Mouse (Mus musculus) cerebellum, postnatal 4 days (tissue): ENCODE data around the gene Sema4d.

ENCODE experiments used
- DNase-seq, 2 experiments: peaks; one replicate each; pipeline ENCODE4 v3.0.0; 2022; ENCODE audit warnings: low spot score in 2 of 2, mixed read lengths in 1 of 2

Gene Sema4d

DNA sequence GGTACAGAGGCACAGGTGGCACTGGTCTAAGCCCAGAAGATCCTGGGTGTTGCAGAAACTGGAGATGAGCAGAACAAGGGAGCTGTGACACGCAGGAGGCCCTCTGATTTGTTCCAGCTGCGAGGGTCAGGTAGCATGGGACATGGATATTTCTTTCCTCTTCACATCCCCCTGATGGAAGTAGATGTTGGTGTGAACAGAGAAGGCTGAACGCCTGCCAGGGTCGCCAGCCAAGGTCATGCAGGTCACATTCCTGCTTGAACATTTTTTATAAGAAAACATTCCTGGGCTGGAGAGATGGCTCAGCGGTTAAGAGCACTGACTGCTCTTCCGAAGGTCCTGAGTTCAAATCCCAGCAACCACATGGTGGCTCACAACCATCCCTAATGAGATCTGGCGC, 66.2 kb downstream of the Sema4d start:
- no peak for DNase-seq

DNA sequence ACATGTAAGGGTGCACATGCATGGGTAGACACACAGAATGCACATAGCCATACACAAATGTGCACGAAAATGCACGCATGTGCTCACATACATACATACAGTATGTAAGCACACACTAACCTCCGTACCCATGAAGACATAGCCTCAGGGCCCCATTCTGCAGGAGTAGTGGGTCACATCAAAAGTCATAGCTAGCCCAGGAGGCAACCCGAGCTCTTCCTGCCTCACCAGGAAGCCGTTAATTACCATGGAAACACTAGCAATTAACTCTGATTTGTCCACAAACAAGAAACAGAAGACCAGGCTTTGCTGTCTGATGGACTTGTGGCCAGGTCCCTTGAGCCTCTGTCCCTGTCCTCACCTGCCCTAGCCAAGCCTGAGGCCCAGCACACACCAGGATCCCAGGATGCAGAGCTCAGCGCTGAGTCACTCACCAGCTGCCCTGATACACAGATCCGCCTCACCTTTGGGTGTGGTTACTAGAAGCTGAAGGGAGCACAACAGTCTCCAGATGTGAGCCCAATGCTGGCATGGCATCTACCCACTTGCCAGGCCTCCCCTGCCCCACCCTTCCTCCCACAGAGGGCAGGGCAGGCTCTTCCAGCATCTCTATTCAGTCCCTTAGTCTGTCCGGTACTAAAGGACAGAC, 67.5 kb downstream of the Sema4d start:
- DNase-seq = no peak

DNA sequence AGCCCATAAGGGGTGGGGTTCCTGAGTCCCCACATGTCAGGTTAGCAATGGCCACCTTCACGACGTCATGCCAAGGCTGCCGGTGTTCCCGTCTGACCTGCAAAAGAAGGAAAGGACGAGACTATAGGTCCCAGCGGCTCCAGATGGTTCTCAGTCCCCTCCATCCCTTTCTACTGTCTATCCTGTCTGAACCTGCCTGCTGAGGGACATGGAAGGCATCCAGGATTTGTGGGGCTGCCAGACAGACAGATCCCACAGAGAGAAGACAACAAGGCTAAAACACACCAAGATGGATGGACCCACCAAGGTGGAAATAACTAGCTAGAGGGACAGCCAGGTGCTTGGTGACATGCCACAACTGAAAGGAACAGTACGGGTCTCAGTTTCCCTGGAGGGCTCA, 68.1 kb downstream of the Sema4d start:
- no peak for DNase-seq

DNA sequence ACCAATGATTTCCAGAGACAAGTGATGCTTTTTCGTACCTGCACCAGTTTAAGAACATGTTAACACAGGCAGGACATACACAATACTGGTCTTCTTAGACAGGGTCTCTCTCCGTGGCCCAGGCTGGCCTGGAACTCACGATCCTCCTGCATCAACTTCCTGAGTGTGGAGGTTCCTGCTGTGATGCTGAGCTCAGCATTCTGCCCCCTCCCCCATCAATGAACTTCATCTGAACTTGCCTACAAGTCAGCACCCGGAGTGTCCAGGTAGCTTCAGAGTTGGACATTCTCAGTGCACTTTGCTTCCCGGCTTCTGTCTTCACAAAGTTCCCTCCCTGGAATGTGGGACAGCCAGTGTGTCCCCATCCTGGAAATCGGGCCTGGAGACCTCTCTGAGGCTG, 69.0 kb downstream of the Sema4d start:
- DNase-seq = no peak

DNA sequence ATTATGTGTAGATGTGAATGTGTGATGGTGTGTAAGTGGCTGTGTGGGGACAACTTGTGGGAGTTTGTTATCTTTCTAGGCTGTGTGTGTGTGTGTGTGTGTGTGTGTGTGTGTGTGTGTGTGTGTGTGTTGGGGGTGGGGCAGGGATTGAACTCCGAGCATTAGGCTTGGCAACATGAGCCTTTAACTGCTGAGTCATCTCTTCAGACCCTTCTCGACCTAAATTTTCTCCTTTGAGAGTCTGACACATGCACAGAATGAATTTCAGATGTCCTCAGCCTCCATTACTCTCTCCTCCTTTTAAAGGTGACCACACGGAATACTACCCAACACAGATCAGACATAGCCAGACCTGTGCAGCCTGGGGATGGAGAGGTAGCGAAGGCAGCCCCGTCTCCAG, 70.4 kb downstream of the Sema4d start:
- no peak for DNase-seq

DNA sequence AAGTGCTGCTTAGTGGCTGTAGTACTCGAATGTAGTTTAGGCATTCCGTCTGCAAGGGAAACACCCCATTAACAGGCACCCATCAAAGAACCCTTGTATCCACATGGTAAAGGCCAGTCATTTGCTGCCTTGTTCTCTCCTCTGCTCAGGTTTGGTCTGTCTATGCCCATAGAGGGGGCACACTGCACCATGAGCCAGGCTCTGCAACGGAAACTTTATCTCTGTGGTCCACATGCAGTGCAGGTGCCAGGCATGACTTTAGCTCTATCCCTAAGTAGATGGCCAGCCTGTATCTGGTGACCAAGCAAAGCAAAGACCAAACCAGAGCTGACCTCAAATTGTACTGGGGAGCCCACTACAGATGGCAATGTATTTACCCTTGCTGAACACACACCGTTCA, 73.0 kb downstream of the Sema4d start:
- DNase-seq = no peak

DNA sequence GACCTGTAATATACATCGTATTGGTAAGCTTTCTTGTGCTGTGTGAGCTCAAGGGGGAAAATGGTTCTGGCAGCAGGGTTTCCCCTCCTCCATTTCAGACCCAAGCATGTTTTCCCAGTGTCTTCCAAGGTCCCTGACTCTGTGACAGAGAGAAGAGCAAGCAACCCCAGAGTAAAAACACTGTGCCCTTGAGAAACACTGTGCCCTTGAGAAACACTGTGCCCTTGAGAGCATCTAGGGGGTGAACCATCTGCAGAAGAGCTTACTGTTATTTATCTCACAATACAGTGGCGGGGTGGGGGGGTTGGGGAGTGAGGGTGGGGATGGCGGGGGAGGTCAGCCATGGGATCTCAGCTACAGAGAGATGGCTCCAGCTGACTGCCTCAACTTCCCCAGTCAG, 74.3 kb downstream of the Sema4d start:
- no peak for DNase-seq

DNA sequence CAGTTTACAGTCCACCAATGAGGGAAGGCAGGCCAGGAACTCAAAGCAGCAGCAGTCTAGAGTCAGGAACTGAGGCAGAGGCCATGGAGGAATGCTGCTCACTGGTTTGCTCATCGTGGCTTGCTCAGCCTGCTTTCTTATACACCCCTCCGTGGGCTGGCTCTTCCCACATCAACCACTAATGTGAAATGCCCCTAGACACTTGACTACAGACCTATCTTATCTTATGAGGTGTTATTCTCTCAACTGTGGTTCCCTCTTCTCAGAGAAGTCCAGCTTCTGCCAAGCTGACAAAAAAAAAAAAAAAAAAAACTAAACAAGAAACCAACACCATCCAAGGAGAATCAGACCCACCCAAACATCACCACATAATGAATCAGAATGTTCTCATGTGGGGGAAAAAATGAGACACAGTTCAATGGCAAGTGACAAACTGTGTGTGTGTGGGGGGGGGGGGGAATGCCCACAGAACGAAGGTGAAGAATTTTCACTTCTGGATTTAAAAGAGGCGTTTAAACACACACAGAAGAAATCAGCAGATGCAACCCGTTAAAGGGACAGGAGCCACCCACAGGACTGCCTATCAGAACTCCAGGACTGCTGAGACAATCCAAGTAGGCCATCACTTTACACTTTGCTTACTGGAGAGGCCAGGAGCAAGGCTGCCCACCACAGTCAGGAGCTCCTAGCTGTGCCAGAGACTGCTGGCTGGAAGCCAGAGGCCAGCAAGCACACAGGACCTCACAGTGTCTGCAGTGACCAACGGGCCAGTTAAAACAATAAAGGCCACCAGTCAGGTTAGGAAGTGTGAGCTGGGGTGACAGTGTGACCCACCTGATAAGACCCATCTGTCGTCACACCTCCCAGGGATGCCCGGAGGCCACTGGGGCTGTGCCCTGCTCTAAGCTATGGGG, 76.9 kb downstream of the Sema4d start:
- DNase-seq = peak in 1 of 2 experiments; percentile 36

DNA sequence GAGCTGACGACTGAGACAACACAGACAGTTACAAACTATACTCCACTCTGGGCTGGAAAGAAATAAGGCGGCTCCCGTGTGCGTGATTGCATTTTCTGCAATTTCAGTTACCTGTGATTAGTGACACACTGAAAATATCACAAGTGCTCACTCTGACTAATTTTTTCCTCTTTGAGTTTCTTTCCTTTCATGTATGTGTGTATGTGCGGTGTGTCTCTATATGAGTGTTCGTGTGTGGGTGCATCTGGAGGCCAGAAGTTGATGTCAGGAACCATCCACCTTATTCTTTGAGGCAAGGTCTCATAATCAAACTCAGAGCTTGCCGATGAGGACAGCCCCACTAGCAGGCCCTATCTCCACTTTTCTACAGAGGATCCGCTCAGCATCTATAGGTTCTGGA, 81.5 kb downstream of the Sema4d start:
- DNase-seq = no peak

DNA sequence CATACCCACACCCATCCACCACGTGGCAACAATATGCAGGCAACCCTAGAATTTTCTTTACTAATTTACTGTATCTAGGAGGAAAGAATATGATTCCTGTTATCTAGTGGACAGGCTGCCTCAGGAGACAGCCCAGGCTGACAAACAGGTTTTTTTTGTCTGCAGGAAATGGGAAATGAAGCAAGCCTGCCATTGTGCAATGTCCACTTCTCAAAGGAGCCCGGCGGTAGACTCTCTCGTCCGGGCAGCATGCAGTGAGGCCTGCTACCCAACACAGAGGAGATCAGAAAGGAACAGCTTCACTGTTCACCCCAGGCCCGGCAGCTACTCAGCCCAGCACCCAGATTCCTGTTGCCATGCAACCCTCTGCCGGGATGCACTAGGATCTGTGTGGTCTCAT, 82.8 kb downstream of the Sema4d start:
- no peak for DNase-seq

DNA sequence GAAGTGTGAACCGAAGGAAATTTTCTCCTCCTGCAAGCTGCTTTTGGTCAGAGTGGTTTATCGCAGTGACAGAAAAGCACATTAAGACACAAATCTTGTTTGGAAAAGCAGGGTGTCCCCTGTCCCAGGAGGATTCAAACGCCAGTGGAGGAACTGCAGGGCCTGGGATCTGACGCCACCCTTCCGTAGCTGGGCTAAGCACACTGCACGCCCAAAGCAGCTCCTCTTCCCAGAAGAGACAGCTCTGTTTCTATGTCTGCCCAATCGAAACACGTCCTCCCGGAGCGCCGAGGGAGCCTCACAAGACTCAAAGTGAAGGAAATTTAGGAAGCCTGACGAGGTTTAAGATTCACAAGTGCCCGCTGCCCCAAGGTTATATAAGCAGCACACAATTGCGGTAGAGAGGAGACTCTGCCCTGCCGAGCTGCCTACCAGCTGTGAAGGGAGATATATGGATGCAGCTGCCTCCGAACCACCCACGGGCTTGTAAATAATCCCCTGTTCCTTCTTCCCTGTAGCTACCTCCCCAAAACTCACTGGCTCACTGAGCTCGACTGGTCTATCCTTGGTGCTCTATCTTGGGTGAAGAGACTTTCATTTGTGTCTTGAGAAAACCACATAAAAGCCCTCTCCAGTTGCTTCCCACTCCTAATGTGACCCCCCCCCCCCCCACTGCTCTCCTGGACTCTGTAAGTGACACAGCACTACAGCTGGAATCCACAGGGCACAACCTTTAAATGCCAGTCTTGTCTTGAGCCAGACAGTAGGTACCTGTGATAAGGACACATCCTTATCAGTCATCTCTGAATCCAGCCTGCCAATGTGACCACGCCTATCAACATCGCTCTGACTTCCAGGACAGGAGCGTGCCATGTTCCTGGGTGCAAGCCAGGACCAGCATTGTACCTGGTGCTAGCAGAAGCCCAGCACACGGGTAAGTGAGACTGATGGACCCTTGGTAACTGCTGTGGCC, 87.4 kb downstream of the Sema4d start:
- no peak for DNase-seq

DNA sequence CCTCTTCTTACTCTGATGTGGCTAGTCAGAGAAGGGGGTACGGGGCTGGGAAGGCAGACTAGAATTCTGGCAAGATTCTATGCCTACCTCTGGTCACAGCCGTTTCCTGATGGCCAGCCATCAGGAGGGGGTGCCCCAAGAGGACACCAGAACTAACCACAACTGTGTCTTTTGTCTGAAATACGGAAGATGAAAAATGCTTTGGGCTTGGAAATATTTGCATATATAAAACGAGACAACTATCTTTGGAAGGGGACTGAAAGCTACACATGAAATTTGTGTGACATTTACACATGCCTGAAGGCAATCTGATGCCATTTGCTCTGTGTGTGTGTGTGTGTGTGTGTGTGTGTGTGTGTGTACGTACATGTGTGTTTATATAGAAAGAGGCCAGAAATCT, 89.7 kb downstream of the Sema4d start:
- no peak for DNase-seq

DNA sequence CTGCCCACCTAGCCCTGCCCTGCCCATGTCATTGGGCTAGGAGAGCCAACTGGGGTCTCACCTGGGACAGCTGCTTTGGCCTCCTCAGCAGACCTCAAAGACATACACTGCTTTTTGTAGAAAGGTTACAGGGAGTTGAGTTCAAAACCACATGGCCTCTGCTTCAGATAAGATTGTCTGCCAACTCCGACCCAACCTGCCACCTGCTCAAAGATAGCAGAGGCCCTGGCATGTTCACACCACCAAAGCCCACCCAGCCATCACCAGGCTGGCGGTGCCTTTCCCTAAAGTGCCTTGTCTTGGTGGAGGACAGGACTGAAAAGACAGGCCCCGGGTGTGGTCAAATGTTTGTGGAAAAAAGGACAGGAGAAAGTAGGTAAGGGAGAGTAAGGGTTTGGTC, 95.2 kb downstream of the Sema4d start:
- DNase-seq = no peak

DNA sequence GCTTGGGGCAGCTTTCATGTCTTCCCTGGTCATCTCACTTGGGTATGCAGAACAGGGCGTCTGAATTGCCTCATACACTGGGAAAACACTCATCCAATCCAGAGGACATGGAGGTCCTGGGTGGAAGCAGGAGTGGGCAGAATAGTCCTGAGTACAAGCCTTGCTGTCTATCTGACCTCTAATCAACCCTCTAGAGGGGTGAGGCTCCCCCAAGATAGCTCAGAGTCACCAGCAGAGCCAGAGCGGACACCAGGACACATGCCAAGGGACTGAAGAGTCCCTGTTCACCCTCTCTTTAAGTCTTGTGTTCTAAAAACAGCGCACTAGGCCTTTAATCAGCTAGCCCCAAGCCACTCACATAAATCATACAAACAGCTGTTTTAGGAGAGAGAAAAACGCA, 95.7 kb downstream of the Sema4d start:
- no peak for DNase-seq

DNA sequence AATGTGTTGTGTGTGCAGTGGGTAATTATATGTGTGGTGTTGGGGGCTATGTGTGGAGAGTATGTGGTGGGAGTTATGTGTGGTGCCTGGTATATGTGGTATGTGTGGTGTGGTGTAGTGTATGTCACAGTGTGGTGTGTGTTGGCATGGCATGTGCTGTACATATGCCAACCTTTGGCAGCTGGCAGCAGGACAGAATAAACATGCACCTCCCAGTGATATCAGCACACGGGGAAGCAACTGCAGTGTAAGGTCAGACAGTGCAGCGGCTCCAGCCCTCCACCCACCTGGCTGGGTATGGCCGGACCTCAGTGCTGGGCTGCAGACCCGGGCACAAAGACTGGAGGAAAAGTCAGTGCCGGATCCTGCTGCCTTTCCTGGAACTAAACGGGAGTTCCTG, 96.1 kb downstream of the Sema4d start:
- DNase-seq = no peak

DNA sequence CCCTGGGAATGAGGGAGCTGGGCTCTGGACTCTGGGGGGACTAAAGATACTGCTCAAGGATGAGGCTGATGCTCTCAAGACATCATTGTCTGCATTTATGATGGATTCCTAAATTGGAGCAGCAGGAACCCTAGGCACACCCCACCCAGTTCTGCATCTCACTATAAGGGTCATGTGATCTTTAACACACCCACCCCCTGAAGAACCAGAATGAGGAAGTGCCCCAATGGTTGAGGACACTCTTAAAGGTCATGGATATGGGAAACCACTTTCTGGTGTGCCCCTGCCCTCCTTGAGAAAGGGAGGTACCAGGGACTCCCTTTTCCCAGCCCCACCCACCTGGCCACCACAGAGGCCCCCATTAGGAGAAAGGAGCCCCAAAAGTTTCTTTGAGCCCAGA, 97.1 kb downstream of the Sema4d start:
- no peak for DNase-seq

DNA sequence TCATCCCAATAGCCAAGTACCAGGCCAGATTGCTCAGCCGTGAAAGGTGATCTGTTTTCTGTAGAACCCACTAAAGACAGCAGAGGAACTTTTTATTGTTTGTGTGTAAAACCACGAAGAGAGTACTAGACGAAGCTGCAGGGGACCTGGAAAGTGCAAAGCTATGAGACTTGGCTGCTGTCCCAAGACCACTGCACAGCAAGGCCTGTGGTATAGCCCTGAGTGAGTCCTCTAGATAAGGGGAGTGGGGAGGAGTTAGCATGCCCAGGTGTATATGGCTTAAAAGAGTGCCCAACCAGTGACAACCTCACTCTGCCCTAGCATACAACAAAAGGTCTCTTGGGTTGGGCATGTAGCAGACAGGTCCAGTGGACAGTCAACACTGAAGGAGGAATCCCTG, 104.9 kb downstream of the Sema4d start:
- no peak for DNase-seq

DNA sequence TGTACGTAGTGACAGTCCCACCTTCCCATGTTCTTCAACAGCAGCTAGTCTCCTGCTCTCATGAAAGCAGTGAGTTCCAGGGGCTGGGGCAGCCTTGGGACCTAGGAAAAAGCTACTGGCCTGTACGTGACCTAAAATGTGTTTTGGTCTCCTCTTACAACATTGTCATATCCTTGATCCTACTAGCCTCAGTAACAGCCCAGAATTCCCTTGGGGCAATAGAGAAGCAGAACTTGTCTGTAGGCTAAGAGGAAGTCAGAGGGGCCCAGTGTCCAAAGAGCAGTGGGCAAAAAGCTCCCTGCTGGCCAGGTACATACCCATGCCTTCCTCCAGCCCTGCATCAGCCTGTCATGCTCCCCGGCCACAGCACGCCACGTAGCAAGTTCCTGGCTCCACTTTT, 106.6 kb downstream of the Sema4d start:
- DNase-seq = no peak

DNA sequence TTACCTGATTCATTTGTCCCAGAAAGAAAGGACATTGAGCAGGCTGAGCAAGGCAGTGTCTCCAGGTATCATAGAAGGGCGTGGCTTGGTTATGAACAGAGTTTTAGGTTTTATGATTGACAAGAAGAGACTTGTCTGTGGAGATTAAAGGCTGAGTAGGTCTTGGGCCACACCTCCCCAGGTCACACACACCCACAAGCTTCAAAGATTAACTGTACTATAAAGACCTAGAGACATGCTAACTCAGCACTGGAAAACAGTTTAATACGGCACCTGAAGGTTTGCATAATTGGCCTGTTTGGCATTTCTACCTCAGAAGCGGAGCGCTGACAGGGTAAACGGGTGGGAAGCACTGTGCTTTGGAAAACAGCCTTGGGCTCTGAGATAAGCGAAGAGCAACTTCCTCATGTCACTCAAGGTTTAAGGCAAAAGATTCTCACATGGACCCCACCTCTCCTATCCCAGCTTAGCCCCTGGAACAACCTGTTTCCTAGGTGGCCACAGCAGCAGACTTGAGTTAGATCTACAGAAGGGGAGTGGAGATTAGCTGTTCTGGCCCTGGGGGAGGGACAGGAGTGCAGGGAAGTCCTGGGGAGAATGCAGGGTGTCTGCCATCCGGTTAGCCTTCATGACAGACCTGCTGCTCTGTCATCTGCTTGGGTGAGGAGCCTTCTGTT, 108.1 kb downstream of the Sema4d start:
- no peak for DNase-seq

DNA sequence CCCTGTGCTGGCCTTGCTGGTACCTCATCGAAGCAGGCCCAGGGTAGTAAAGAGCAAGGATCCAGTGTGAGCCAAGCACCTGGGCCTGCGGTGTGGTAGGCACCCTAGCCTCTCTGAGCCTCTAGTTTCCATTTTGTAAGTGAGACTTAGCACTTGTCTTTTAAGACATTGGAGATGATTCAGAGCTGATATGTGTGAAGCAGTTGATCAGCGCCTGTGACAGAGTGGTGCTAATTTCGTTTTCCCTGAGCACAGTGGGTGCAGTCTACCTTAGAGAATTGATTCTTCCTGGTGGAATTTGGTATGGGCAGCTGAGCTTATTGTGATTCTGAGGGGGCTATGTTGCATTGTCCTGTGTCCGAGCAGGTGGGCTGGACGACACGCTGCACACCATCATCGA, 111.9 kb downstream of the Sema4d start:
- DNase-seq = no peak

DNA sequence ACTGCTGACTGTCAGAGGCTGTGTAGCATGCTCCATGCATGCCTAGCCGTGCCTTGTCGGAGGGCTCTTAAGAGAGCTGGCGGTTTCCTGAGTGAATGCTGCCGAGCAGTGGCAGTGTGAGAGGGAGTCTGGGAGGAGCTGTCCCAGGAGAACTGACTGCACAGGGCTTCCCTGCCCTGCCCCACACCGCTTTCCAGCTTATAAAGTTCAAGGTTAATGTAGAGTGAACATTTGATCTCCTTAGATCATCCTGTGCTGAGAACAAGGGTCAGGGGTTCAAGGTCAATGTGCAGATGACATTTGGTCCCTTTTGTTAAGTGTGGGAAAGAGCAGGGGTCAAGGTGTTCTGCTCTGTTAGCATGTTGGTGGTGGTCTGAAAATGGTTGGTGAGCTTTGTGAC, 112.5 kb downstream of the Sema4d start:
- DNase-seq = no peak

DNA sequence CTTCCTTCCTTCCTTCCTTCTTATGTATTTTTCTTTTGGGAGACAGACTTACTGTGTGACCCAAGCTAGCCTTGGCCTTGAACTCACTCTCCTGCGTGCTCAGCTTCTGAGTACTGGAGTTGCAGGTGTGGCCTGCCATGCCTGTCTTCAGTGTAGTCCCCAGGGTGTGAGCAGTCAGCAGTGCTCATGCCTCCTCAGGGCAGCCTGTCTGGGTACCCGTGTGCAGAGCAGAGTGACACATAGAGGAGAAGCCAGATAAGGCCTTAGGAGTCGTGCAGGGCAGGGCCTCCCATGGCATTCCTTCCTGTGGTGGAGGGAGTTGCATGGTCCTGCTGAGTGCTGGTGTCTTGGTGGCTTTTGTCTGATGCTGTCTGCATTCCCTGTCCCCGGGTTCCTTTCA, 114.2 kb downstream of the Sema4d start:
- DNase-seq = no peak
